Mouse (Mus musculus): ENCODE data around the gene Plin3.

DNA sequence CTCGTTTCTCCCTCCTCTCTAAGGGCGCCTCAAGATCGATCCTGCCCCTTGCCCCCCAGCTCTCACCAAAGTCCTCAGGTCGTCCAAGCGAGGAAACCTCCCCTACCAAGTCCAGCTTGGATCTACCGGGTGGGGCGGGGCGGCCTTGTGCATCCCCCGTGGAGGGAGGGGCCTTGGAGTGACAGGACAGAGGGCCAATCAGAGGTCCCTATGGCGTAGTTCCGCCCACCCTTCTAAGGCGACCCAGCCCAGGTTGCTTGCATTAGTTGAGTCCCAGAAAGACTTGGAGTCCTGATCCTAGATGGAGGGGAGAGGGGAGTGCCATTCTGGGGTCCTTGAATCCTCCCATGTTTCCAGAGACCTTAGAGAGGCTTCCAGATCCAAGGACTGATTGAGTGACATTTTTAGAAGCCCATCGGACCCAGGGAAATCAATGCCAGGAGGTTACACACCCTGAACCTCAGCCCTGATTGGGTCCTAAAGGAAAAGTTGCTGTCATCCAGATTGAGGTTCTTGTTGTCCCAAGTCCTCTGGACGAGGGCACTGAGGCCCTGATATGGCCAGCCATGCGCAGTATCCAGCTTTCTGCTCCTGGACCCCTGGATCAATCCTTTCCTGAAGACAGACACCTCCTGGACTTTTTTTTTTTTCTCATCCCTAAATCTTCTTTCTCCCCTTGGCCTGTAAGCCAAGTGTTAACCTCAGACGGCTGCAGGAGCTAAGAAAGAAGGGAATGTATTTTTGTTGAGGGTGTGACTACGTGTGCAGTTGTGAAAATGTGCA lies 2.1 kb downstream of the Plin3 start:
- TF ChIP-seq POLR2A (IDR thresholded peaks at IDR 0.05; ENCODE audit: control insufficient read depth, extremely low read depth, insufficient read depth, low read length, poor library complexity) (0 out of 2 replicates have a peak, but pooled peaks have one; percentile 45), CTCF (IDR thresholded peaks at IDR 0.05; ENCODE audit: borderline replicate concordance, control insufficient read depth, extremely low read depth, insufficient read depth, low read length, poor library complexity) (no peak)
